Mouse (Mus musculus) hematopoietic stem cell, adult 5-6 weeks (primary cell): Measurements from ENCODE around the gene Sumo1. TPM values are rescaled to one million over a fixed set of nuclear protein-coding genes. Genes with fewer than 3 reads are reported as not detected.

ENCODE experiments used
- ATAC-seq, 2 experiments: fragments of 125-278 bp in 1 of 2; replicated peaks in 1 of 2; 2 replicates each; pipeline ENCODE4 v1.8.0; 2016 to 2017; ENCODE audit warnings: inconsistent platforms in 2 of 2, mild to moderate bottlenecking in 2 of 2, moderate number of reproducible peaks in 2 of 2, low read depth in 1 of 2, moderate TSS enrichment in 1 of 2; ENCODE audit not compliant: low FRiP score in 2 of 2, poor library complexity in 2 of 2, severe bottlenecking in 2 of 2, insufficient read depth in 1 of 2, low TSS enrichment in 1 of 2
- total RNA-seq: library from RNA; stranded (forward); fragments of 172-1452, 232-1000 nt; gene quantifications from 2 replicates; pipeline ENCODE4 v1.2.3, GENCODE M21; 2017

Gene Sumo1
- total RNA-seq, 1 experiment from 2014 or later: 203 TPM

DNA sequence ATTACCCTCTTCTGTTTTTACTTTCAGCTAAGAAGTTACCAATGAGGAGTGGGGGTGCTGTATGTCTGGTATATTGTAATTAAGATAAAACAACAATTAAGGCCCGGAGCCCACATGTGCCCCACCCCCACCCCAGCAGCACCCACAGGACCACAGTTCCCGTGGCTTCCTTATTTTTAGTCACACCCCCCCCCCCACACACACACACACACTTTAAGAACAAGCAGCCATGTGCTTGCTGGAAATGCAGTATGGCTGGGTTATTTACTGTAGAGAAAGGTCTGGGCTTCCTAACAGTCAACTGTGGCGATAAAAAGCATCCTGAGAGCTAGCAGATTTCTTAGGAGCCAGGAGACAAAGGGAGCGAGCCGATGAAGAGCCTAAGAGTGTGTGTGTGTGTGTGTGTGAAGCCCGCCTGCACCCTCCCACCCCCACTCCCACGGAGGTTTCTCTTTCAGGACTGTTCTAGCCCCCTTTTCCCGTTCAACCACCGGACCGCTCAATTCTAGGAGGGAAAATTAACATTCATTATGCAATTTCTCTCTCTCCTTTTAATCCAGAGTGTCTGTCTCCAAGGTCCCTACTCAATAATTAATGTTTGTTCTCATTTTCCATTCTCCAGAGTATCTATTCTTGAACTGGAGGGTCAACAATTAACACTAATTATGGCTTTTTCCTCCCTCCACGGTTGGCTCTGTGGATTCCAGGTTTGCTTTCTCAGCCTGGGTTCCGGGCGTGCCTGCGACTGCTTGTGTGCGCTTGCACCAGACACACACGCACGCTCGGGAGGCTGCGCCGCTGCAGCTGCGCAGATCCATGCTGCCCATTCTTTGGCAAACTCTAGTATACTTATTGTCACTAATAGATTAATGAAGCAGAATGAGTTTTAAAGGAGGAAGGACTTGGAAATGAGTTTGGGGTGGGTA is 96.1 kb downstream of the Sumo1 start:
- no peak for ATAC-seq

DNA sequence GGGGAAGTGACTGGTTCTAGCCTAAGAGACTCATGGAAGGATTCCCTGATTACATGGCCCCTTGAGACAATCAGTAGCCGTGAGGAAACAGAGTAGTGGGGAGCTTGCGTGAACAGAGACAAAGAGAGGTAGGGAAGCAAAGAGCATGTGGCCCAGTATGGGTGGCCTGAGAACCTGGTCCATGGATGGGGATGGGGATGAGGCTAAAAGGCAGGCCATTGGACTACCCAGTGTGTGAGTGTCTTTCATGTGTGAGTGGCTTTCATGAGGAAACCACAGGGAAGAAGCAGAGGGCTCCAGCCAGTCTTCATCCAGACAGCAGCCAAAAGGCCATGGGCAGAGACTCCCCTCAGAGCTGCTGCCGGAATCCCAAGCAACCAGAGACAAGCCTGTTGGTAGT is 96.8 kb downstream of the Sumo1 start:
- no peak for ATAC-seq

GRCm38 (mm10) chr1:59571502-59571901 is 99.1 kb downstream of the Sumo1 start:
- ATAC-seq: 0 out of 4 replicates have a peak, but pooled peaks of 1 of the 2 experiments have one; percentile 17

- no peak for ATAC-seq
These were observed 99.9 kb downstream of the Sumo1 start for GRCm38 (mm10) chr1:59570767-59571166.

DNA sequence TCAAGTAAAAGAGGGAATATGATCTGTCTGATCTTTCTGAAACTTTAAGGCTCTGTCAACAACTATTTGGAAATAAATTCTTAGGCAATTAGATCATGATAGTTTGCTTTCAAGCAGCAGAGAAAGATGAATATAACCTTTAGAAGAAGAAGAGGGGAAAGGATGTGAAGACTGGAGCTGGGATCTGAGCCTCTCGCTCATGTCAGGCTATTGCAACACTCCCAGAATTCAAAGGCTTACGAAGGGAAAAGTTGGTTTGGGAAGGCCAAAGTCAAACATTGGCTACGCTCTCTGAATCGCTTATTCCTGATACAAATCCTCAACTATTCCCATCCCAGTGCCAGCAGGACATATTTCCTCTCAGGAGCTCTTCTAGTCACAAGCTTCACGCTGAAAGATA is 101.3 kb downstream of the Sumo1 start:
- no peak for ATAC-seq

GRCm38 (mm10) chr1:59568283-59568682 is 102.4 kb downstream of the Sumo1 start:
- ATAC-seq: no peak

- no peak for ATAC-seq
These were observed 103.1 kb downstream of the Sumo1 start for GRCm38 (mm10) chr1:59567521-59567920.

- ATAC-seq: no peak
These were observed 103.7 kb downstream of the Sumo1 start for GRCm38 (mm10) chr1:59566926-59567325.

DNA sequence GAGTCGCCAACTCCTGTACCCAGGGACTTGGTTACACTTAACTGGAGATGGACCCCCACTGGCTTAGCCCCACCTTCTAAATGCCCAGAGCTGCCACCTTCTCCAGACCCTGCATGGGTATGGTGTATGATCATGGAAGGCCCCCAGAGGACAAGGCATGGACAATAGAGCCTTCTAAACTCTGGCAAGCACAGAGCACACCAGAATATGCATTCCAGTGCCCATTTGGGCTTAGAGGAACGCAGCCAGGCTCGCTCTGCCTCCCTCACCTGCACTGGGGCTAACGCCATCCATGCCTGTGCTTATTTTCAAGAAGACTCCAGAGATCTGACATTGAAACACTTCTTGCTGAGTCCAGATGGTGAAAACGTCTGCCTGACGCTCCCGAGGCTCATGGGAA is 104.4 kb downstream of the Sumo1 start:
- no peak for ATAC-seq

DNA sequence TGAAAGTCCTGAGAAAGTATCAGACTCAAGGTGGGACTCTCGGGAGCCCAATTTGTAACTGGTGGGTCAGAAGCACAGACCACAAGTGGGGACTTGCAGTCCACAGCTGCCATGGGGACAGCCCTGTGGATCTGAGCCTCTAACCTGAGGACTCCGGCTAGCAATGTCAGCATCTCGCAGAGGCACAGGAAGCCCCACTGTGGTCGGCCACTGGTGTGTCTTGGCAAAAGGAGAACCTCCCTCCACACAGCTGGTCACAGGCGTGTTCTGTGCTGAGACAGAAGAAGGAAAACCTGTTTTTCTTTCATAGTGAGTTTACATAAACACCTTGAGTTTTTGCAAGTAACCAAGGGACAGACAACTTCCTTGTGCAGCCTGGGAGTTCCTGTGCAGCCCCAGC is 104.8 kb downstream of the Sumo1 start:
- ATAC-seq: peak; percentile 93 to 96

DNA sequence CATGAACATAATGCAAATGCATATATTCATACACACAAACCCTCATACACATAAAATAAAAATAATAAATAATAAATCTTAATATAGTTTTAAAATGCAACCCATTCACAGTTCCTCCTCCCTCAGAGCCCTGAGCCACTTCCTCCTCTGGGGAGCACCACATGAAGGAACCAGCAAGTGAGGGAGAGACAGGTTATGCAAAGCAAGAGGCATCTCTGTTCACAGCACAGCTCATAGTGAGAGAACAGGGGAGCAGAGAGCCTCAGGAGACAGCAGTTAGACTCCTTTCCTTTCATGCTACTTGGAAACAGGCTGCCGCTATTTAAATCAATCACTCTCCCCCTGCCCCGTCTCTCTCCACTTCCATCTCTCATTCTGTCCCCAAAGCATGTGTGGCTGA is 107.1 kb downstream of the Sumo1 start:
- no peak for ATAC-seq

DNA sequence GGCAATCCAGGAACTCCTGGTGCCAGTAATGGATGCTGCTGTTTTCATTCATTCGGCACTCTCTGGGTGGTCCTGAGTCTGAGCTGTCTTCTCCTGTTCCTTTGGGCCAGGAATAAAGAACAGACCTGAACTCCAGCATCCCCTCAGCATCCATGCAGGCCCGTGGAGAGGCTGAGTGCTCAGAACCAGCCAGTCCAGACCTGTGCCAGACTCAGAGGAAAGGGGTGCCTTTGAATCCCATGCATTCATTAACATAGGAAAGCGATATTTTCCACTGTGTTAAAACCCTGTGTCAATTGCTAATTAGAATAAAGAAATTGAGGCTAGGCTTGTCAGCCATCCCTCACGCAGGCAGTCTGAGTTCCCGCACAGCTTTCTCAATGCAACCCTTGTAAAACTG is 116.9 kb downstream of the Sumo1 start:
- no peak for ATAC-seq

GRCm38 (mm10) chr1:59550996-59551395 is 119.6 kb downstream of the Sumo1 start:
- ATAC-seq: no peak

- peak; percentile 49 to 69; a peak in 3 of 4 replicates for ATAC-seq
These were observed 120.4 kb downstream of the Sumo1 start for GRCm38 (mm10) chr1:59550227-59550626.

GRCm38 (mm10) chr1:59549036-59549675 is 121.5 kb downstream of the Sumo1 start:
- ATAC-seq: no peak

- ATAC-seq: no peak
These were observed 122.1 kb downstream of the Sumo1 start for GRCm38 (mm10) chr1:59548486-59548885.

- peak; percentile 53 to 80 for ATAC-seq
These were observed 126.7 kb downstream of the Sumo1 start for GRCm38 (mm10) chr1:59543911-59544310.

DNA sequence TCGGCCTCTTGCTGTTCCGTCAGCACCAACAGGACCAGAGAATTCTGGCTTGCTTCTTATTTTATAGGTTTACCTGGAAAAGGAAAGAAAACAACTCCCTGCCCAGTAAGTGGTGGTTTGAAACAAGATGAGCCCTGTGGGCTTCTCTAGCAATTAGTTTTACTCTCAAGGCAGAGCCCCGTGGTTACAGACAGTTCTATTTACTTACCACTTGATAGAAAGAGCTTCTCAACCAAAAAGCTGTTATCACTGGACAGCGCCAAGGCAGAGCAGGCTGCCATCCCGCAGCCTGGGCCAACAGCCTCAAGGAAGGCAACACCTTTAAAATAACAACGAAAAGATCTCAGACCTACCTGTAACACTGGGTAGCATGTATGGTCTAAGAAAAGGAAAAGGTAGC is 128.4 kb downstream of the Sumo1 start:
- ATAC-seq: no peak
